Mouse (Mus musculus) CH12.LX (cell line): ENCODE results near the gene 1700066M21Rik. TPM values are rescaled to one million over a fixed set of nuclear protein-coding genes. Genes with fewer than 3 reads are reported as not detected.

Source experiments
- DNase-seq: peaks from one replicate; pipeline ENCODE4 v3.0.0-alpha.2; 2013; ENCODE audit errors: extremely low read depth
- H3K27ac ChIP-seq: 2 replicates; pipeline ENCODE4 v1.5.1; 2012; ENCODE audit warnings: low read depth, mild to moderate bottlenecking, control low read depth, moderate library complexity; ENCODE audit not compliant: insufficient read depth
- H3K27me3 ChIP-seq: replicated peaks from 2 replicates; pipeline ENCODE3; 2012; ENCODE audit warnings: inconsistent platforms
- H3K36me3 ChIP-seq, 2 experiments: replicated peaks in 1 of 2; 2 replicates each; pipeline versions ENCODE3 to v1.6.1; 2012; ENCODE audit warnings: inconsistent platforms in 1 of 2, low read length in 1 of 2, mild to moderate bottlenecking in 1 of 2, mixed read lengths in 1 of 2, moderate library complexity in 1 of 2; ENCODE audit not compliant: control insufficient read depth in 1 of 2, insufficient read depth in 1 of 2
- H3K4me1 ChIP-seq, 2 experiments: 2 replicates each; pipeline ENCODE4 v1.6.1; 2012; ENCODE audit warnings: inconsistent platforms in 1 of 2, moderate library complexity in 1 of 2; ENCODE audit not compliant: insufficient read depth in 2 of 2, control insufficient read depth in 1 of 2
- H3K4me2 ChIP-seq: 2 replicates; pipeline ENCODE4 v1.6.1; 2012; ENCODE audit warnings: low read depth, mild to moderate bottlenecking, control low read depth; ENCODE audit not compliant: poor library complexity, insufficient read depth, severe bottlenecking
- H3K4me3 ChIP-seq, 3 experiments: fragments of 150-350 bp in 1 of 3; sonication (generic) in 1 of 3; replicated peaks in 1 of 3; 2 replicates each; pipeline versions ENCODE3 to v1.5.1; 2011 to 2012; ENCODE audit warnings: low read depth in 2 of 3, low read length in 2 of 3, mild to moderate bottlenecking in 2 of 3, moderate library complexity in 2 of 3, control low read depth in 1 of 3, improper control_type of control experiment in 1 of 3, inconsistent platforms in 1 of 3, mixed read lengths in 1 of 3; ENCODE audit not compliant: poor library complexity in 1 of 3
- H3K79me2 ChIP-seq: replicated peaks from 2 replicates; pipeline ENCODE4 v1.6.1; 2012; ENCODE audit warnings: mild to moderate bottlenecking, moderate library complexity; ENCODE audit not compliant: control insufficient read depth, poor library complexity, insufficient read depth, severe bottlenecking; ENCODE audit errors: extremely low read depth
- H3K9ac ChIP-seq: 2 replicates; pipeline ENCODE4 v1.6.1; 2012; ENCODE audit warnings: low read depth, mild to moderate bottlenecking, control low read depth, moderate library complexity; ENCODE audit not compliant: insufficient read depth
- H3K9me3 ChIP-seq: replicated peaks from 2 replicates; pipeline ENCODE3; 2012; ENCODE audit warnings: low read length, inconsistent platforms, mixed read lengths
- BHLHE40 ChIP-seq: IDR thresholded peaks from 2 replicates; pipeline ENCODE4 v1.6.1; 2011; ENCODE audit warnings: mild to moderate bottlenecking, low read depth, low read length, improper control_type of control experiment
- CHD1 ChIP-seq: IDR thresholded peaks from 2 replicates; pipeline ENCODE4 v1.6.1; 2012; ENCODE audit warnings: low read depth, low read length, improper control_type of control experiment, inconsistent platforms
- CHD2 ChIP-seq: IDR thresholded peaks from 2 replicates; pipeline ENCODE4 v1.6.1; 2011; ENCODE audit warnings: low read length, improper control_type of control experiment
- E2F4 ChIP-seq: IDR thresholded peaks from 2 replicates; pipeline ENCODE4 v1.6.1; 2011; ENCODE audit warnings: low read depth, low read length, improper control_type of control experiment; ENCODE audit not compliant: insufficient replicate concordance
- ELF1 ChIP-seq: IDR thresholded peaks from 2 replicates; pipeline ENCODE4 v1.6.1; 2014; ENCODE audit warnings: low read depth, mild to moderate bottlenecking, inconsistent platforms, low read length, improper control_type of control experiment
- EP300 ChIP-seq: IDR thresholded peaks from 2 replicates; pipeline ENCODE4 v1.6.1; 2011; ENCODE audit warnings: low read length, improper control_type of control experiment
- GABPA ChIP-seq: IDR thresholded peaks from 2 replicates; pipeline ENCODE4 v1.6.1; 2012; ENCODE audit warnings: low read depth, low read length, improper control_type of control experiment, inconsistent platforms; ENCODE audit not compliant: insufficient replicate concordance
- JUN ChIP-seq: IDR thresholded peaks from 2 replicates; pipeline ENCODE4 v1.6.1; 2011; ENCODE audit warnings: low read depth, mild to moderate bottlenecking, low read length, improper control_type of control experiment, moderate library complexity; ENCODE audit not compliant: insufficient read depth
- JUND ChIP-seq: conservative IDR thresholded peaks from 2 replicates; pipeline ENCODE4 v1.6.1; 2011; ENCODE audit warnings: low read depth, low read length, improper control_type of control experiment
- KAT2A ChIP-seq: IDR thresholded peaks from 2 replicates; pipeline ENCODE4 v1.6.1; 2012; ENCODE audit warnings: low read length, improper control_type of control experiment, inconsistent platforms; ENCODE audit not compliant: insufficient replicate concordance
- MAZ ChIP-seq: IDR thresholded peaks from 2 replicates; pipeline ENCODE4 v1.6.1; 2012; ENCODE audit warnings: low read depth, mild to moderate bottlenecking, inconsistent platforms, low read length, improper control_type of control experiment, moderate library complexity
- MEF2A ChIP-seq: IDR thresholded peaks from 2 replicates; pipeline ENCODE4 v1.6.1; 2014; ENCODE audit warnings: low read depth, mild to moderate bottlenecking, inconsistent platforms, low read length, improper control_type of control experiment, borderline replicate concordance
- MYC ChIP-seq: IDR thresholded peaks from 2 replicates; pipeline ENCODE4 v1.6.1; 2011; ENCODE audit warnings: low read depth, mild to moderate bottlenecking, improper control_type of control experiment, low read length
- NRF1 ChIP-seq: IDR thresholded peaks from 2 replicates; pipeline ENCODE4 v1.6.1; 2014; ENCODE audit warnings: low read depth, mild to moderate bottlenecking, inconsistent platforms, low read length, improper control_type of control experiment, moderate library complexity
- PAX5 ChIP-seq: IDR thresholded peaks from 2 replicates; pipeline ENCODE4 v1.6.1; 2012; ENCODE audit warnings: low read length, inconsistent platforms, mixed read lengths
- POLR2AphosphoS2 ChIP-seq: IDR thresholded peaks from 2 replicates; pipeline ENCODE4 v1.6.1; 2011; ENCODE audit warnings: low read depth, low read length, improper control_type of control experiment
- SIN3A ChIP-seq: IDR thresholded peaks from 2 replicates; pipeline ENCODE4 v1.6.1; 2012; ENCODE audit warnings: low read length, improper control_type of control experiment, inconsistent platforms
- SMC3 ChIP-seq: IDR thresholded peaks from 2 replicates; pipeline ENCODE4 v1.6.1; 2011; ENCODE audit warnings: low read depth, low read length, improper control_type of control experiment
- TBP ChIP-seq: conservative IDR thresholded peaks from 2 replicates; pipeline ENCODE4 v1.6.1; 2011; ENCODE audit warnings: low read depth, low read length, improper control_type of control experiment
- TCF12 ChIP-seq: IDR thresholded peaks from 2 replicates; pipeline ENCODE4 v1.6.1; 2014; ENCODE audit warnings: low read depth, mild to moderate bottlenecking, inconsistent platforms, low read length, improper control_type of control experiment
- USF1 ChIP-seq: IDR thresholded peaks from 2 replicates; pipeline ENCODE4 v1.6.1; 2014; ENCODE audit warnings: low read depth, mild to moderate bottlenecking, inconsistent platforms, low read length, improper control_type of control experiment
- USF2 ChIP-seq: conservative IDR thresholded peaks from 2 replicates; pipeline ENCODE4 v1.6.1; 2011; ENCODE audit warnings: low read depth, low read length, improper control_type of control experiment
- dilution Hi-C: fragments of 300-500 bp; cut with MboI; formaldehyde crosslinking; loops from 2 replicates; pipeline ENCODE4 v1.14.3; 2020; ENCODE audit warnings: low sequenced_read_pairs; ENCODE audit not compliant: extremely low pct_unique_long_range_greater_than_20kb, extremely low pct_ligation_motif_present
- in situ Hi-C: fragments of 300-500 bp; cut with MboI; formaldehyde crosslinking; loops from 3 replicates; pipeline ENCODE4 v1.14.3; 2019; ENCODE audit warnings: low sequenced_read_pairs, low pct_ligation_motif_present, low pct_unique_long_range_greater_than_20kb, mixed read lengths
- polyA plus RNA-seq: library from polyadenylated mRNA; unstranded; fragments of >175 nt; gene quantifications from 2 replicates; pipeline ENCODE4 v1.2.1, GENCODE M21; 2012; ENCODE audit warnings: low read depth; ENCODE audit not compliant: insufficient read length
- total RNA-seq, 2 experiments: library from RNA; depleted of rRNA; stranded (reverse); fragments of 300-350 nt in 1 of 2; fragments of >200 nt in 1 of 2; gene quantifications; 2 replicates each; pipeline ENCODE4 v1.2.3; 2012 to 2014

The 1700066M21Rik gene
- total and polyA plus RNA-seq, 3 experiments, result 7.0 to 17.4 (median 8.0) TPM

DNA sequence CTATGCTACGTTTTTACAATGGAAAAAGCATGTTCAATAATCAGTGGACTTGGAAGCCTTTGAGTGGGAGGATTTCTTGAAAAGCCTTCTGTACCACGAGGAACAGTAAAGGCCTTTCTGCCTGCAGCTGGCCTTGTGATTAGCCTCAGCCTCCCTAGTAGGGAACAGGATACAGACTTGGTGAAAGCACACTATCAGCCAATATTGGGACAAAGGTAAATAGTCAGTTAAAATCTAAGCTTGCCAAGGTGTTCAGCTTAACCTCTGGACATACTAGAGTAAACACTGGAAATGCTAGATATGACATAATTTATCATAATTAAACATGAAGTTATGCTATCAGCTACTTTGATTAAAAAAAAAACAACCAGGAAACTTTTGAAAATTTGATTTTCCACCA is 36.2 kb upstream of the 1700066M21Rik start:
- Histone ChIP-seq H3K9me3 (no peaks in the 10 kb centered on the region), H3K4me3 (no peak overlapping the region), H3K27me3 (no peaks in the 10 kb centered on the region), H3K4me1 (peaks cover 8% of the 10 kb centered on the region in 2 experiments)
- dilution Hi-C loops (no loop called here), in situ Hi-C loops (no loop called here)
- TF ChIP-seq CHD1 (no peak), TCF12 (no peak), EP300 (no peak), USF1 (no peak), GABPA (no peak), MEF2A (no peak), NRF1 (no peak), CHD2 (no peak), KAT2A (no peak), SMC3 (no peak)
- TF ChIP-seq, all 38 proteins: peak for 0
- no peak overlapping the region for H3K9ac ChIP-seq
- no peak overlapping the region for H3K4me2 ChIP-seq
- no peaks in the 10 kb centered on the region for H3K36me3 ChIP-seq
- no peaks in the 10 kb centered on the region for H3K79me2 ChIP-seq
- no peak for DNase-seq
- H3K27ac ChIP-seq, result no peak overlapping the region

DNA sequence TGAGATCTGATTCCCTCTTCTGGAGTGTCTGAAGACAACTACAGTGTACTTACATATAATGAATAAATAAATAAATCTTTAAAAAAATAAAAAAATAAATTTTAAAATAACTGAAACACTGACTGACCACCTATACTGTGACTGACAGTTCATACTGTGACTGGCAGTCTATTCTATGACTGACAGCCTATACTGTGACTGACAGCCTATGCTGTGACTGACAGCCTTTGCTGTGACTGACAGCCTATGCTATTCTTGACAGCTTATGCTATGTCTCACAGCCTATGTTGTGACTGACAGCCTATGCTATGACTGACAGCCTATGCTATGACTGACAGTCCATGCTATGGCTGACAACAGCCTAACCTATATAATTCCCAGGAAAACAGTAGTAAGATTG is 29.9 kb upstream of the 1700066M21Rik start:
- Histone ChIP-seq H3K36me3 (no peaks in the 10 kb centered on the region), H3K27ac (no peak overlapping the region), H3K4me1 (peaks cover 5 to 8% of the 10 kb centered on the region in 2 experiments), H3K79me2 (no peaks in the 10 kb centered on the region), H3K4me2 (no peak overlapping the region), H3K9ac (no peak overlapping the region), H3K27me3 (no peaks in the 10 kb centered on the region), H3K4me3 (no peak overlapping the region), H3K9me3 (no peaks in the 10 kb centered on the region)
- dilution Hi-C loops (no loop called here), in situ Hi-C loops (no loop called here)
- TF ChIP-seq TCF12 (no peak), POLR2AphosphoS2 (no peak)
- DNase-seq, result no peak

DNA sequence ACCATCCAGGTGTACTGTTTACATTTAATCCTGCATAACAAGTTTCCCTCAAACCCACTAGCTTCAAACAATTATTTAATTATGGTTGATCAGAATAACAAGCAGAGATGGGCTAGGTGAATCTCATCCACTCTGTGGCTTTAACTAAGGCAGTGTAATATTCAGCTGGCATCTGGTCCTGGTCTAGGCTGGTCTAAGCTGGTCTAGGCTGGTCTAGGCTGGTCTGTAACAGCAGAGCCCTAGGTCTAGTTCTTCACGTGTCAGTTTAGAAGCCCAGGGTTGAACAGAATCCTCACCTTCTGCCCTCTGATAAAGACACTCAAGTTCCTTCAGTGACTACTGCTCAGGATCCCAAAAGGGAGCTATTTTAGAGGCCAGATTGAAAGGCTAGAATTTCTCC is 25.5 kb upstream of the 1700066M21Rik start:
- Histone ChIP-seq H3K9me3 (no peaks in the 10 kb centered on the region), H3K27ac (no peak overlapping the region), H3K27me3 (no peaks in the 10 kb centered on the region), H3K36me3 (peaks cover 0 to 11% of the 10 kb centered on the region in 2 experiments)
- DNase-seq, result no peak
- dilution Hi-C loops, result no loop called here
- TF ChIP-seq USF2 (no peak), KAT2A (no peak), PAX5 (no peak), TBP (no peak), E2F4 (no peak), SIN3A (no peak), CHD2 (no peak), MYC (no peak), POLR2AphosphoS2 (no peak), BHLHE40 (no peak), ELF1 (no peak), TCF12 (no peak), JUN (no peak), CHD1 (no peak), MEF2A (no peak), EP300 (no peak), GABPA (no peak), MAZ (no peak), SMC3 (no peak), JUND (no peak)
- TF ChIP-seq, all 38 proteins: peak for 0
- no peak overlapping the region for H3K4me3 ChIP-seq
- H3K4me2 ChIP-seq, result no peak overlapping the region
- peaks cover 0 to 2% of the 10 kb centered on the region in 2 experiments; a peak in 1 of 4 replicates for H3K4me1 ChIP-seq
- H3K9ac ChIP-seq, result no peak overlapping the region
- no peaks in the 10 kb centered on the region for H3K79me2 ChIP-seq
- in situ Hi-C loops, result no loop called here
